Mouse (Mus musculus) T-cell, adult 2 months (primary cell): ENCODE results near the gene Tjp2.

Experiments used
- DNase-seq: peaks from one replicate; pipeline ENCODE4 v3.0.0; 2022; ENCODE audit warnings: low spot score

The Tjp2 gene

DNA sequence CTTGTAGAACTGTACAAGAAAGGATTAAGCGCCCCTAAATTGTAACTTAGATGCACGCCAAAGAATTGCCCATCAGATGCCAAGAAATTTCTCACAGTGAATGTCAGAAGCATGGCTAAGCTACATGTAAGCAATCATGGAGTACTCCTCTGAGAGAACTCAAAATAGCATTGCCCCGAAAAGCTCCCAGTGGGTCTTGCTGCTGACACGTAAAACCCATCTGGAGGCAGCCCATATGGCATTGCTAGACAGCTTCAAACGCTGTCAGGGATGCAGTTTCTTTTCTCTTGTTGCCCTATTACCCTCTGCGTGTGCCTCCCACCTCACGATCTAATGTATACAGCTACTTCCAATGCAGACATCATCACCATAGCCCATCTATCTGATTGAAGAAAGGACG is 166.0 kb downstream of the Tjp2 start:
- DNase-seq = no peak

DNA sequence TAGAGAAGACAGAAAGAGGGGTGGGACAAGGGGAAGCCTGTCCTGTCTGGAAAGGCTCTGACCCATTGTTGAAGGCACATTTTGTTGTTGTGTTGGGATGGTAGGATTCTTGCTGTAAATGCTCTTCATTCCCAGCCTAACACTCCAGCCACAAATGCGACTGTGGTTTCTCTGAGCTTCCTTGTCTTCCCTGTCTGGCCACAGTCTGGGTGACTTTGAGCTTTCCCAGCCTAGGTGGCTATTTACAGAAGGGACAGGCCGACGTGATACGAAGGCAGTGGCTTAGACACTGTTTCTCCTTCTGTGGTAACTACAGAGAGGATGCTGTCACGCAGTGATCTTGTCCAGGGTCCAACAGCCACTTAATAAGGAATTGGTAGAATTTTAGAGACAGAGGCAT is 166.8 kb downstream of the Tjp2 start:
- no peak for DNase-seq

DNA sequence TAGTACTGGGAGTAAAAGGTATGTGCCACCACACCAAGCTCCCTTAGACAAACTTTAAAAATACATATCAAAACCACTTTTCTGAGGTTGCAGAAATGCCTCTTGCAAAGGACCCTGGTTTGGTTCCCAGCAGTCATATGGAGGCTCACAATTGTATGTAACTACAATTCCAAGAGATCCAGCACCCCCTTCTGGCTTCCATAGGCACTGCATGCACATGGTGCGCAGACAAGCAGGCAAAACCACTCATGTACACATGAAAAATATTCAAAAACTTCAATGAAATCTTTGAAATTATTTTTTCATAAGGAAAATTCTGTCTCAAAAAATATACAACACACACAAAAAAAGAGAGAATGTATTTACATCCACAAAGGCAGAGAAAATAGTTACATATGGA is 167.9 kb downstream of the Tjp2 start:
- DNase-seq = no peak

DNA sequence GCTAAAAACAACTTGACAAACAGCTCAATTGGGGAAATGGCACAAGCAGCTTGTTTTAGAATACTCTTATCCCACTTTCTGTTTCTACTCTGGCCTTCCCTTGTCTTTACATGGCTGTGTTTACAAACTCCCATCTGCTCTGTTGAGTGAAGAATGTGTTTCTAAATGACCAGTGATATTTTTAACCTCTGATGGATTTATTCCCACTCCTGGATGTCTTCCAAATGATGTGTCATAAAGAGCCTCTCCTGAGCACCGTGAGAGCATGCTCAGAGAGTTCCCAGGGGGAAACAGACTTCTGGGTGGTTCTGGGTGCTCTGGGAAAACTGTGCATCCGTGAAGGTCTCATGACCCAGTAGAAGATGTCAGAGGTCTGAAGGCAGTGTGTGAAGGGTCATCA is 169.9 kb downstream of the Tjp2 start:
- no peak for DNase-seq

DNA sequence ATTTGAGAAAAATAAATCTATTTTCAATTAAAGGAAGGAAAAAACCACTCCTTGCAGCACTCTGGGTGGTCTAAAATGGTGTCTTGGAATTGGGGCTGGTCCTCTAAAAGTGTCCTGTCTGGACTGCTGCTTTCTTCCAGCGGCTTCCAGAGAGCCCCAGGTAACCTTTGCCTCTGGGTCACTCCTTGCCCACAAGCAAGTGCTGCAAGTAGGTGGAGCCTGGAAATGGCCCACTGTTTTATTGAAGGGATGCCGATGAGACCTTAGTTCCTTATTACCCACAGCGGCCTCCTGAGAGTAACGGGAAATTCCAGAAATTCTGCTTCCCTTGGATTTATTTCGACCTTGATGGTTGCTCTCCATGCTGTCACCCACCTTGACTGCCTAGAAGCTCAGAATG is 170.6 kb downstream of the Tjp2 start:
- no peak for DNase-seq

DNA sequence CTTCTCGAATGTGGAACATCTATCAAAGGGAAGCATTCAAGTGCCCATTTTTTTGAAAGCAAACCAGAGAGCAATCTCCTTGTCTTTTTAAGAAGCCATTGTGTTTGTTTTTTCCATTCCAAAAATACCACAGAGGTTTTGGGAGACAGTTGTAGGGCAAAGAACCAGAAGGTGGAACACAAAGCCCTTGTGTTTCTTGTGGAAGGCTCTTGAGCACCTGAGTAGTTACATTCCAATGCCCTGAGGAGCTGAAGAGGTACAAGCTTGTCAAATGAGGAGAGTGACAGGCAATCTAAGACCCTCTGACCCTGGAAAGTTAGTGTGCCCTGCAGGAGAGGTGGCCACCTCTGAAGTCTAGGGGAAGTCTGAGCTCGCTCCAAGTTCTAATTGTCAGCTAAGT is 174.3 kb downstream of the Tjp2 start:
- DNase-seq = no peak

DNA sequence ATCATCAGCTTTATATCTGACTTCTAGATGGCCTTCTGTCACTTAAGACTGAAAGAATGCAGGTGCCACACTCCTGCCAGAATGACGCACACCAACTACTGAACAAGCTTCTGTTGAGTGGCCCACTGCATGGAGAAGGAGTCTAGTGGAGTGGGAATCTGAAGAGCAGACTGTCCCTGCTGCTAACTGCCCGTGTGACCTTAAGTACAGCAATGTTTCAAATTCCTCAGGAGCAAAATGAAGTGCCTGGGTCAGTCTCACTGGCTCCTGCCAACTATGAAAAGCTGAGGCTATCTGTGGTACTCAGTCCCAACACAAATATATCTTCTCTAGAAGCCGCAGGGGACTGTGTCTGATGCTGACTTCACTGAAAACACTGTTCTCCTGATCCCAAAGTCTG is 175.5 kb downstream of the Tjp2 start:
- no peak for DNase-seq

DNA sequence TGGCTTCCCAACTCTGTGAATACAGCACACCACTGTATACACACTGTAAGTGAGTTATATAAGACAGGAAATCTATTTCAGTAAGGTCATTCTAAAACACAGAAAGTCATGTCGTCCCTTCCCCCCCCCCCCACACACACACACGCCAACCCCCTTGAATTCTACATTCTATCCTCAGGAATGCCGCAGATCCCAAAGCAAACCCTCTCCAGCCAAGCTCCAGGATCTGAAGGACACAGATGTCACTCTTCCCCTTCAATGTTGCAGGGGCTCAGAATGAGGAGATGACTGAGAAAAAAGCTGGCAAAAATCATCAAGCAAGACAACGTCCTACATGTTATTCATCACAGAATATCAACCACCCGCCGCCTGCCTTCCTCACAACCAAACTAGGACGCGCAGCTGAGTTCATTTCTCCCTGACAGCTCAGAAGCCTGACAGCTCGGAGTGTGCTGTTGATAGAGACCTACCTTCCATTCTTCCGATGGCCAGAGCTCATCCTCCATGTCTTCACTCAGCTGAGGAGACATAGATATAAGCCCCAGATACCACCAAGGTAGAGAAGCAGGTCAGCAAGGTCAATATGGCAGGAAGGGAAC is 178.3 kb downstream of the Tjp2 start:
- DNase-seq = no peak
